Mouse (Mus musculus): ENCODE data around the gene Gm10570.
A peak's percentile ranks its signal among the peaks of the same experiment; 100 is the strongest.

Gm10570 gene

DNA sequence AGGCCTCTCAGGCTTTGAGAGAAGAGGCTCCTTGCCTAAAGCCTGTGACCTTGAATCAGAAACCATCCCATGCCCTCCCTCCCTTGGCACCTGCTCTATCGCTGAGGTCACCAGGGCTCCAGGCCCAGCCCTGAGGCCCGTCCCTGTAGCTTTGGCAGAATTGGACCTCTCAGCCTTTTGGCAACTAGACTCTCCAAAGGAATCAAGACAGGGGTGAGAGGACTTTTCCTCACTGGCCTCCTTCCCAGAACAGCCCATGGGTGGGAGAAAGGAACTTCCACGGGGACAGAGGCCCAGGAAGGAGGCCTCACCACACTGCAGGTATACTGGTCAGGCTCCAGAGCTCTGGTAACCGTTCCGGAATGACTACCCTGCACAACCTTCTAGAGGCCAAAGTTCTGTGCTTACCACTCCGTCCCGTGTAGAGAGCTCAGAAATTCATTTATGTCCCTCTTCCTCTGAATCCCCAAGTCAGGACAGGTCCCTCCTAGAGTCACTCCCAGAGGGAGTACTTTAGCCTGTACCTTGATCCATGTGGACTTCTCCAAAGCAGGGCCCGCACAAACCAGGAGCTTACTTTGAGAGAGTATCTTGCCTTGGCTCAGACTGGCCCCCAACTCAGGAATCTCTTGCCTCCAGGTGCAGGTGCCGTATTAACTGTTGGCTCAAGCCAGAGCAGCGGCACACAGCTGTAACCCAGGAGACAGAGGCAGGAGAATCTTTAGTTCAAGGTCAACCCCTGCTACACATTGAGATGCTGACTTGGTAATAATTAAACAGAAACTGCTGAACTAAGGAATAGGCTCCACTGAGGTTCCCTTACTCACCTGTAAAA is 1.5 kb downstream of the Gm10570 start:
- no peak for DNase-seq (ENCODE audit: extremely low spot score, low spot score)

DNA sequence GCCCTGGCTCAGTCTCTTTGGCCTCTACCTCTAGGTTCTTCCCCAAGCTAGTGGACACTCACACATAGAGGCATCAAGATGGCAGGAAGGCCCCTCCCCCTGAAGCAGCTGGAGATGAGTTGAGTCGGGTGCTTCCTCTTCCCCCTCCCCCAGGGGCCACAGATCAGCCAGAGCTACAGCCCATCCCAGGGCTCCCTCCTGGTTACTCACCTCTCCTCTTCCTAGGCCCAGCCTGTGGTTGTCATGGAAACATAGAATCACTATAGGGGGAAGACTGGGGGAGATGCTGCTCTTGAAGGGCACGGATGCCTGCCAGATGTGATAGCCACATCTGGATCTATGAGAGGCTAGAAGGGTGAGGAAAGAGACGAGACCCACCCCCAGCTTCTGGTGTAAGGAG is 3.7 kb downstream of the Gm10570 start:
- no peak for DNase-seq (ENCODE audit: extremely low spot score, low spot score)

DNA sequence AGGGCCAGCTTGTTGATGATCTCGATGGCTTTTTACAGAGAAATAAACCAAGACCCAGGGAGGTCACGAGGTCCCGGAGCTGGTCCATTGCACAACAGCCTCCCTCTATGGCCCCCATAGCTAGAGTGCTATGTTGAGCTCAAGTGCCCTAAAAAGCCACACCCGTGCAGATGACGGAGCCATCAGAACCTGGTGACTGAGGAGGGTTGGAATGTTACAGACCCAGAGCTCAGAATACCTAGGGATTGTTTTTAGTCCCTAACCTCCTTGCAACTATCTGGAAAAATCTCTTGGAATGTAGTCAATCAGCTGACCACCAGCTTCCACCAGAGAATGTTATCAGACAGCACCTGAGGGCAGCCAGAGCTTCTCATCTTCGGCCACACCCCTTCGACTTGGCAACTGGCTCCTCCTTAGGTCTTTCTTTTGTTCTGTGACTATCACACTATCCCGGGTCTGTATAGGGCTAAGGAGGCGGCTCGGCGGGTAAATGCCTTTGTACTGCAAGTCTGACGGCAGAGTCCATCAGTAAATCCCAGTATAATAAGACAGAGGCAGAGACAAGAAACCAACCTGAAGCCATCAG is 6.1 kb downstream of the Gm10570 start:
- no peak for DNase-seq (ENCODE audit: extremely low spot score, low spot score)

DNA sequence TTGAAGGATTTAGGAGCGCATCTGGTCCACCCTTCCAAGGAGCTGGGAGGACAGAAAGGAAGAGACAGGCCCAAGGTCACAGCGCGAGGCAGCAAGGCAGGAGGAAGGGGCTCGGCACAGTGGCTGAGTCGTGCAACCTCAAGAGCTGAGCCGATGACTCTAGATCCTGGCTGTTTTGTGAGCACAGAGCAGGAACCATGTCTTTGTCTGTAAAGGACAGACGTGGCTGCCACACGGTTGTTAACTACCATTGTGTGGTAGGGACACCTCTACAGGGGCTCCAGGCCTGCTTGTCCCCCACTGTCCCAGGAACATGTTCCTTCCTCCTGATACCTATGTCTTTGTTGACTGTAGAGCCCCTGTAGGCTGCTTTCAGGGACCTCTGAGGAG is 8.8 kb downstream of the Gm10570 start:
- no peak for DNase-seq (ENCODE audit: extremely low spot score, low spot score)

DNA sequence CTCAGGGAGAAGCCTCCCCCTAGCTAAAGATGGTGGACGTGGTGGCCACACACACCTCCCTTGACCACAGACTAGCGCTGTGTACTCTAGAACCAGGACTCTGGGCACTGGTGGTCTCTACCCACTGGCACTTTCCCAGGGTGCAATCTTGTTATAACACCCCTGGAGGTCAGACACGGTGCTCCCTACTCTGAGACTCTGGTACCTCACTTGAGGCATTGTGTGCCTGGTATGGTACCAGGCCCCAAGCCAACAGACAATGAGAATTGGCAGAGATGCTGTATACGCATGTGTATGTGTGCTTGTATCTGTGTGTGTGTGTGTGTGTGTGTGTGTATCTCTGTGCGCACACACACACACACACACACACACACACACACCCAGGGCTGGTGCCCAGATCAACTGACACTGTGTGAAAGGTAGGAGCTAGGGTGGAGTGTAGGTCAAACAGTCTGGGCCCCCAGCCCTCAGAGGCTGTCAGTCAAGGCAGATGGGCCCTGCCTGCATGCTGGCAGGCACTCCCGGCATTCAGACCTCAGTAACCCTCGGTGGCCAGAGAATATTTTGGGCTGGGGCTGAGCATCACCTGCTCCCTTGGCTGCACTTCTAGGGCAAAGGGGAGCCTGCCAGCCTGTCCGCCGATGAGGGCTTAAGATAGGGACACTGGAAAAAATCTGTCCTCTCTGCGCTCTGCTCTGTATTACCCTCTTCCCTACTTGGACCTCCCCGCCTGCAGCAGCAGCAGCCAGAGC is 9.4 kb downstream of the Gm10570 start:
- DNase-seq (ENCODE audit: extremely low spot score, low spot score) = no peak

DNA sequence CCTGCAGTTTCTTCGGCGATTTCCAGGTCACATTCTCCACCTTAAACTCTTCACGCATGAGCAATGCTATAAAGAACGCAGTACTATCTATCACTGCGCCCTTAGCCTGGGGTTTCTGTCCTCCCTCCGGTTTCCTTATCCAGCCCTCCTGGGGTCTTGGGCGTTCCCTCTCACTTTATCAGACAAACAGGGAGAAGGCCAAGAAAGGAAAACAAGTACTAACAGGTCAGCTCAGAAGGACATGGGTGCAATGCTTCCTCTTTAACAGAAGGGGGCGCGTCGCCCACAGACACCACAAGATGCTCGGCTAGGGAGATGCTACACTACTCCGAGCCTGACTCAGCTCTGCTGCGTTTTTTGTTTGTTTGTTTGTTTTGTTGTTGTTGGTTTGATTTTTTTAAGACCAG is 11.3 kb downstream of the Gm10570 start:
- DNase-seq (ENCODE audit: extremely low spot score, low spot score) = no peak

DNA sequence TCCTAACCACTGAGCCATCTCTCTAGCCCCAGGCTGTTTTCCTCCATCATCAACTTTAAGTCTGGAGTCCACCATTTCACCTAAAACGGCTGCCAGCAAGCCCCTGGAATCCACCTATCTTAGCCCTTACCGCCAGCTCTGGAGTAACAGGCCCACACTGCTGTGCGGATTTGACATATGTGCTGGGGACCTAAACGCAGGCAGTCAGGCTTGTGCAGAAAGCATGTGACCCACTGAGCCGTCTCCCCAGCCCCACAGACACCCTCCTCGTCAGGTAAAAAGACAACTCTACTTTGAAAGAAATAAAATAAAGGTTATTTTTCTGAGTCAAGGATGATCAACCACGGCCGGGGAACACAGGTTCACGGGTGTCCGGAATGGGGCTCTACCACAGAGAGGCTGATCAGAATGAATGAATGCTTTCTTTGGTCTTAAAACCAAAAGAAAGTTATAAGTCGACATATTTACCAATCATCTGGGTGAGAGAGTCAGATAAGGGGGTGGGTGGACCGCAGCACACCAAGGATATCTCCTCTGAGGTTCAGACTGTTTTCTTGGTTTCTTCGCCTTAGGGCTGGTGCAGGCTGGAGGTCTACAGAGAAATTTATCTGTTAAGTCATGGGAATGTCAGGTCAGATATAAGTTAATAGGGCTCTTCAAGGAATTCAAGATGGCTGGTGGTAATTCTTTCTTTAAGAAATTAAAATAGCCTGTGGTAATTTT is 12.1 kb downstream of the Gm10570 start:
- DNase-seq (ENCODE audit: extremely low spot score, low spot score) = no peak

DNA sequence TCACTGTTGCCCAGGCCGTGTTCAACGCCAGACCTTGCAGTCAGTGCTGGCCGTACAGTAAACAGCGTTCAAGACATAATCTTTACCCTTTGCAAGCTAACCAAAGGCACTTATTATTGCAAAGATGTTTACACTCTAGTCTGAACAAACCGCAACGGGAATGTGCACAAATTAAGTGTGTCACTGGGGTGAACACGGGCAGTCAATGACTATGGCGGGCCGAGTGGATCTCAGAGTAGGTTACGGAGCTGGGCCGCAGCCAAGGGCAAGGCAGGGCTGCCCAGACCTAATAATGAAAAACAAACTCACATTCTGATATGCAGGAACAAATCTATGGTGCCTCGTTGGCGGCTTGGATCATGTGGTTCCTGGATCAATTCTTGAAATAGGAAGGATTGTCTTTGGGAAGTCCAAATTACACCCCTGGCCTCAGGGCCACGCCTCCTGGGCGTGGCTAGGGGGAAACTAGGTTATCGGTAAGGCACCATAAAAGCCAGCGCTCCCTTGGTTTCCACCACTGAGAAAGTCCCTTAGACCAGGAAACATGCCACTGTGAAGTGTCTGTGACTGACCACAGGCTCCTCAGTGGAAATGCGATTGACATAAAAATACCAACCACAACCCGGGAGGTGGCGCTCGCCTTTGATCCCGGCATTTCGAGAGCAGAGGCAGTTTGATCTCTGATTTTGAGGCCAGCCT is 13.3 kb downstream of the Gm10570 start:
- no peak for DNase-seq (ENCODE audit: extremely low spot score, low spot score)

DNA sequence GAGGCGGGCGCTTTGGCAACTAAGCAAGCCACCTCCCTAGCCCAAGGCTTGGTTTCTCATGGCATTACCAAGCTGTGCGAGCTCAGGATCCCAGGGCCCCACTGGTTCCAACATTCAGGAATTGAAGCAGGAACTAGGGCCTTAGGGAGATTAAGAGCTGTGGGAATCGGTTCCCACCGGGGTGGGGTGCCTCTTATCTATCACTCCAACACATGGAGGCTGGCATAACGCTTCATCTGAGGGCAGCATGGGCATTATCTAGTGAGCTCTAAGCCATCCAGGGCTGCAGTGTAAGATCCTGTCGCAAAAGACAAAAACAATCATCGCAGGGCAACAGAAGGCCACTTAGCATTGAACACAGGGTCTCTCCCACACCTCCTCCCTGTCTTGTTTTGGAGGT is 14.0 kb downstream of the Gm10570 start:
- DNase-seq (ENCODE audit: extremely low spot score, low spot score) = no peak

DNA sequence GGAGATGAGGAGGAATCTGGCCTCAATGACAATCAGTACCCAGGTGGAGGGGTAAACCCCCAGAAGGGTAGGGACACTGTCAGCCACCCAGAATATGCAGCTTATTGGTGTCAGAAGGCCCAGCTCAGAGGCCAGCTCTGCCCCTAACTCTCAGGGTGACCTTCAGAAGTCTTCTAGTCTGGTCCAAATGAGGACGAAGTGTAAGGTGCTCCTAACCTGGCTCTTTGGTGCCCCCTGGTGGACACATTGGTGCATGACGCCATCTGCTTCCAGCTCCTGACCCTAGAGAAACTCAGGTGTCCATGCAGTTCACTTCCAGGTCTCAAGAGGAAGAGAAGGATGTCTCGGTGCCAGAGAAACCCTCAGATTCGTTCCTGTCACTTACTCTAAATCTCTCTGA is 16.2 kb downstream of the Gm10570 start:
- peak; percentile 90 for DNase-seq (ENCODE audit: extremely low spot score, low spot score)

DNA sequence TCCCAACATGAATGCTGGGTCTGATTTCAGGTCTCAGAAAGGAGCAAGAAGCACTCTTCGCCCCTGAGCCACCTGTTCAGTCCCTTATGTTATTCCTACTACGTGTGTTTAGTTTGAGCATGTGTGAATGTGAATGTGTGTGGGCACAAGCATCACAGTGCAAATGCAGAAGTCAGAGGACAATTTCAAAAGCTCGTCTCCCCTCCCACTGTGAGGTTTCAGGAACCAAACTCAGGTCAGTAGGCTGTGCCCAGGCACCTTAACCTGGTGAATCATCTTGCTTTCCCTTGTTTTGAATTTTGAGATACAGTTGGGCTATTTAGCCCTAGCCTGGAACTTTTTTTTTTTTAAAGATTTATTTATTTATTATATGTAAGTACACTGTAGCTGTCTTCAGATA is 18.6 kb downstream of the Gm10570 start:
- no peak for DNase-seq (ENCODE audit: extremely low spot score, low spot score)

DNA sequence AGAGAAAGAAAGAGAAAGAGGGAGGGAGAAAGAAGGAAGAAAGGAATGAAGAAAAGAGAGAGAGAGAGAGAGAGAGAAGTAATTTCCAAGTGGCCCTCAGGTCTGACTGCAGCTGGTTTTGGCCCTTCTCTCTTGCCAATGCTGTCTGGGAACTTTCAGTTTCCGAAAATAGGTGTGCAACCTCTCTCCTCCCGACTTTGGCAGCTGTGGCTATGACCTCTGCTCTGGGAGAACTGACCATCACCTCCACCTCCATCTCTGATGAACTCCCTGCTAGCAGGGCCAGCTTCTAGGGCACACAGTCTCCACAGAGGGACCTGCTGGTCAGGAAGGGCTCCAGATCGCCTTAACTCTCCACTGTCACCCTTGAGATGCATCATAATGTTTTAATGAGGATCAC is 21.9 kb downstream of the Gm10570 start:
- DNase-seq (ENCODE audit: extremely low spot score, low spot score) = no peak

DNA sequence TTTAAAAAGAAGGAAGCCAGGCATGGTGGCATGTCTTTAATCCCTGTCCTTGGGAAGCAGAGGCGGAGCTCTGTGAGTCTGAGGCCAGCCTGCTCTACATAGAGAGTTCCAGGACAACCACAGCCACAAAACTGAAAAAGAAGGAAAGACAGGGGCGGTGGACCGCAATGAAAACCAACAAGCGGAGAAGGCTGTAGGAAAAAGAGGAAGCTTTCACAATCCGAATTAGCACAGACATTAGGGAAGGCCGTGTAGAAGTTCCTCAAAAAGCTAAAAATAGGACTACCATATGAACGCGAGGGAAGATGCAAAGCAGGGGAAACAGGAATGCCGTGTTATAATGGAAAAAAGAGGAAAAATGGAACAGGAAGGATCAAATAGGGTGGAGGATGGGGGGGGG is 24.6 kb downstream of the Gm10570 start:
- DNase-seq (ENCODE audit: extremely low spot score, low spot score) = no peak

DNA sequence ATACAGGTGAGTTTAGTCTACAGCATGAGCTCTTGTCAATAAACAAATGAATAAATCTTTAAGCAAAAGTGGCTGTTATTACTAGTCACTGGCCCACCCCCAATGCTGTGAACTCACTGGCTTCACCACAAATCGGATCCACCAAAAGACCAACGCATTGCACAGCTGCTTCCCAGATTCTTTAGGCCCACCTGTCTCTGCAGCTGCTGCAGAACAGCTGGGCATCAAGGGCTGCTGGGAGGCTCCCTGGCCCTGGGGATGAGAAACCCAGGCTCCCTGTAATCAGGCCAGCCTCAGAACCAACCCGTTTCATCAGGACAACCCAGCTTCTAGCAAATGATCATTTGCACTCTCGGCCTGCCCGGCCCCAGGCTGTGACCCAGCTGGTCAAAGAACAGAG is 25.6 kb downstream of the Gm10570 start:
- no peak for DNase-seq (ENCODE audit: extremely low spot score, low spot score)

DNA sequence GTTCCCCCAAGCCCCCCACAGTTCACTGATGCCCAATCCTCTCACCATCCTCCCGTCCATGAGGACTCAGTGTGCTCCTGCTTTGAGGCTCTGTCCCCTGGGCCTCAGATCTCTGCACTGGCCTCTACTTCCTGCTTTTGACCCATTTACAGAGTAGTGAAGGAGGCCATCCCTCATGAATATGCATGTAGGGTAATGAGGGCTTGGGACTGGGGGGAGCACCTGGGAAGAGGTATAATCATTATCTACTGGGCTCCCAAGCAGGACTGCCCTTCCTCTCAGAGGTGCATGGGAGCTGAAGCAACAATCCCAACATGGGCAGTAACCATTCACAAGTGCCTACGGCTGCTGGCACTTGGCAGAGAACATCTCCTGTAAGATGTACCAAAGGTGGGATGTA is 29.4 kb downstream of the Gm10570 start, which contains the start of gene Serinc2:
Serinc2 (minus strand) TSS at position 101 of the 400 bp plus-strand sequence.
- DNase-seq (ENCODE audit: extremely low spot score, low spot score) = no peak

DNA sequence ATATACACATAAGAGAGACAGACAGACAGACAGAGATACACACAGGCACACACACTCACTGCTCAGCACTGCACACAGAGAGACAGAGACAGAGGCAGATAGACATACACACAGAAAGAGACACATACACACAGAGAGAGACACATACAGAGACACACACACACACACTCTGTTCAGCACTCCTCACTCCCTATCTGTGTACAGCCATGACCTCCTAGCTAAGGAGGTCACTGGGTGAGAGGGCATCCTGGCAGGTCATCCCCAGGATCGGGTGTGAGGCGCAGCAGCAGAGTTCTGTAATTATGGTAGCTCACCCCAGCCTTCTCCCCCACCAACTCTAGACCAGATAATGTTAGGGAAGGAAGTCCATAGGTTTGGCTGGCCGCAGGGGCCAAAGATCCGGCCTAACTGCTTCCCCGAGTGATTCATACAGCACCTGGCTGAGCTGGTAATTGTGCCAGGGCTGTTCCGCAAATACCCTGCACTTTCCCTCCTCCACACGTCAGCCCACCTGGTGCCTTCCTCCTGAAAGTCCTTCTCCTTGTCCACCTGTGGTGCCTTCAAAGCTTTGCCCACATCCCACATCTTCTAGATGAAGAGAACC is 31.8 kb downstream of the Gm10570 start:
- DNase-seq (ENCODE audit: extremely low spot score, low spot score) = no peak

DNA sequence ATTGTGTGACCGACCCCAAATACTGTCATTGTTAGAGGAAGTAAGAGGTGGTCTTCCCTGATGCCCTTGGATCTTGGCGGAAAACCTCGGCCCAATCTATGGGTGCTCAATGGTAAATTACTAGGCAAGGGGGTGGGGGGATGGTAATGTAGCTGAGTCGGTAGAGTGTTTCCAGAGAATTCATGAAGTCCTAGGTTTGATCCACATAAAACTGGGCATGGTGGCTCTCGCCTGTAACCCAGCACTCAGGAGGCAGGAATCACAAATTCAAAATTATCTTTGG is 32.7 kb downstream of the Gm10570 start:
- no peak for DNase-seq (ENCODE audit: extremely low spot score, low spot score)

DNA sequence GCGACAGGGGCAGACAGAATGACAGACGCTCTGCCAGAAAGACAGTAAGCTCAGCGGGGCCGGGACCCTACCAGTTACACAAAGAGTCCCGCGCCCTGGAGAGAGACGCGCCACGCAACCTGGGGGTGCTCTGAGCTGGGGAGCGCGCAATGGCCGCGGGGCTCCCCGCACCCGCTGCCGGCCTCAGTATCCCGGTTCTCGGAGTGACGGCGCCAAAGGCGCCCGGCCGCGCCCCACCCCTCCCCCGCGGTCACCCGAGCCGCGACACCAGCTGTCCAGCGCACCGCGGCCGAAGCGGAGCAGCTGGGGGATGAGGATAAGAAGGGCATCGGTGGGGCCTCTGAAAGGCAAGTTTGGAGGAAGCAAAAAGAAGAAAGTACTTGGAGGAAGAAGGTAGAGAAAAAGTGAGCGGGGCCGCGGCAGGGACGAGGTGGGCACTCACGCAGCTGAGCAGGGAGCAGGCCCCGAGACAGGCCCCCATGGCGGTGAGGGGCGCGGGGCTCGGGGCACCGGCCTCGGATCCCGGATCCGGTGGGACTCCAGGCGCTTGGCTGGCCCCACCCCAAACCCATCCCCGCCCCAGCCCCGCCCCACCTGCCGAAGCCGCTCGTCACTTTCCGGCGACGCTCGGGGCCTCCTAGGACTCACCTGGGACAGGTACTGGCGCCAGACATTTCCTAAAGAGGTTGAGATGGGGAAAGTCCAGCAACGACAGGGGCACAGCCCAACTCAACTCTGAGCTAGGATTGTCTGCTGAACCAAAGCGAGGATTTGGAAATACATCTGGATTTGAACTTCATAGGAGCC is 33.3 kb downstream of the Gm10570 start:
- peak; percentile 67 for DNase-seq (ENCODE audit: extremely low spot score, low spot score)

DNA sequence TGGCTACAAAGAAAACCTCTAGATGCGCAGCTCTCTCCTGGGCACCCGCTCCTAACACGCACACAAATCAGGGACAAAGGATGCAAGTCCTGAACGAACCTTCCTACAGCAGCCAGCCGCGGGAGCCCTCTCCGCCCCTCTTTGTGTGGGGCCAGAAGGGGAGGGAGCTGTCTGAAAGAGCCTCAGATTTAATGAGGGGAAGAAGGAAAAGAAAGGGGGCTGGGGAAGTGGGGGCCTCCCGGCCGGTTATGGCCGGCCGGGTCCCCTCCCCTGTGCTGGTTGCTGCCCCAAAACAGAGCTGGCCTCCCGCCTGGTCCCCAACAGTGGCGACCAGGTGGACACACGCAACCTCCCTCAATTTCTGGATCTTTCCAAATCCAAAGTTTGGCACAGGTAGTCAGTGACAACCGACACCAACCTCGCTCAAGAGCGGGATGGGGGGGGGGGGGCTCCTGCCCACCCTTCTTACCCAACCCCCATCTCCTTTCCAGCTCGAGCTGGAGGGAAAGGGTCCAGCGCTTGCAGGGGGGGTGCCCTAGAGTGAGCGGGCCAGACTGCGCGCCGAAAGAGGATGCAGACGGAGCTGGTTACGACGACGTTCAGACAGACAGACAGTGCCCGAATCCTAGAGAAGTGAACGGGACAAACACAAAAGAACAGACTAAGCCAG is 34.0 kb downstream of the Gm10570 start:
- no peak for DNase-seq (ENCODE audit: extremely low spot score, low spot score)
